Mouse (Mus musculus): ENCODE data around the gene Abcb1a.

DNA sequence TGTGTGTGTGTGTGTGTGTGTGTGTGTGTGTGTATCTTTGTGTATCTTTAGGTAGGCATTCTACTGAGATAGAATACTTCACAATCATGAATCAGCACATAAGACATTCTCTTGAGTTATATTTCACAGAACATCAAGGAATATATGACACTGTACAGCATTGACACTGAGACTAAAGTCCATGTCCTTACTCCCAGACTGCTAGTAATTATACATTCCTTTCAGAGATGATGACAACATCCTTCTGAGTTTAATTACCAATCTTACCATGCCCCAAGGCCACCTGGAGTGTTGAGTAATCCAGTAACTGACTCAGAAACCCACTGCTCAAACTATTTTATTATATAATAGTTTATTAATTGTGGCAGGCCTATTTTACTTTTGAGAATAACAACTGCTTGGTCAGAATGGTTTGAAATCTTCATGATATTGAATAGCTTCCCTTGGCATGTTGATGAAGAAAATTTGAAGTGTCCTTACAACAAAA lies 25.3 kb upstream of the Abcb1a start:
- no peak for TF ChIP-seq POLR2A (IDR thresholded peaks at IDR 0.05; ENCODE audit: borderline replicate concordance, insufficient read depth, low read length)
- TF ChIP-seq CTCF (IDR thresholded peaks at IDR 0.05; ENCODE audit: borderline replicate concordance, insufficient read depth, low read depth, low read length), result no peak

All from cerebellum, adult 2 months (tissue).